Mouse (Mus musculus) E14TG2a.4 (cell line): ENCODE measurements around the gene Tead4.

Experiments used
- H3K27me3 ChIP-seq: 2 replicates; pipeline ENCODE4 v1.6.1; 2014; ENCODE audit warnings: low read length, control low read depth; ENCODE audit not compliant: insufficient read depth
- H3K36me3 ChIP-seq: 2 replicates; pipeline ENCODE4 v1.6.1; 2014; ENCODE audit warnings: low read length, control low read depth; ENCODE audit not compliant: insufficient read depth
- H3K4me1 ChIP-seq: replicated peaks from 2 replicates; pipeline ENCODE4 v1.6.1; 2014; ENCODE audit warnings: low read depth, low read length, control low read depth
- H3K4me3 ChIP-seq: replicated peaks from 2 replicates; pipeline ENCODE4 v1.5.1; 2014; ENCODE audit warnings: mild to moderate bottlenecking, low read length
- H3K9me3 ChIP-seq: 2 replicates; pipeline ENCODE4 v1.6.1; 2014; ENCODE audit warnings: low read length, control low read depth
- CTCF ChIP-seq: conservative IDR thresholded peaks from 2 replicates; pipeline ENCODE4 v1.5.1; 2014; ENCODE audit warnings: low read length
- NANOG ChIP-seq: IDR thresholded peaks from 2 replicates; pipeline ENCODE4 v1.6.1; 2014; ENCODE audit warnings: borderline replicate concordance, low read length, mixed read lengths
- POU5F1 ChIP-seq: IDR thresholded peaks from 2 replicates; pipeline ENCODE4 v1.6.1; 2014; ENCODE audit warnings: low read length, borderline replicate concordance

Tead4 gene

GRCm38 (mm10) chr6:128299292-128300133 lies 1.1 kb downstream of the Tead4 start:
- H3K4me1 ChIP-seq, result peaks cover 71% of the 10 kb centered on the region
- no peaks in the 10 kb centered on the region for H3K36me3 ChIP-seq
- H3K27me3 ChIP-seq, result peaks cover 46% of the 10 kb centered on the region
- peaks cover 5% of the 10 kb centered on the region; the same call in 1 of the 2 replicates for H3K9me3 ChIP-seq
- no peak for TF ChIP-seq NANOG
- no peak for TF ChIP-seq CTCF
- peak overlapping the region; percentile 90 for H3K4me3 ChIP-seq

DNA sequence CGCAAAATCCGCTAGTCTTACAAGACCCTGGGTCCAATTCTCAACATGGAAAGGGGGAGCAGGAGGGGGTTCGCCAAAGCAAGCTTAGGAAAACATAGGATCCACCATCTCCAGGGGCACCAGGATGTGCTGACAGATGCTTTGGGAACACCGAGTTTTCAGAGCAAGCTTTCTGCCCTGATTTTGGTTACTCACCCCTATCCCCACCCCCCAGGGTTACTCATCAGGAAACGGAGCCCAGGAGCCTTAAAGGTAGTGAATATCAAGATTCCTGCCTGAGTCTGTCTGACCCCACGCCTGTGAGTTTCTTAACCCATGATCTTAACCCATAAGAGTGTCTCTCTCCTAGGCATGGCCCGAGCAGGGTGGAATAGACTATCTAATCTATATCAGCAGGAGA lies 2.4 kb downstream of the Tead4 start:
- Histone ChIP-seq H3K4me1 (peaks cover 78% of the 10 kb centered on the region), H3K4me3 (peak overlapping the region; percentile 90), H3K36me3 (no peaks in the 10 kb centered on the region), H3K9me3 (peaks cover 5% of the 10 kb centered on the region; the same call in 1 of the 2 replicates), H3K27me3 (peaks cover 46% of the 10 kb centered on the region)
- TF ChIP-seq NANOG (no peak), POU5F1 (no peak), CTCF (no peak)

- Histone ChIP-seq H3K36me3 (peaks cover 5% of the 10 kb centered on the region; the same call in 1 of the 2 replicates), H3K4me1 (peaks cover 85% of the 10 kb centered on the region), H3K4me3 (peak overlapping the region; percentile 42), H3K27me3 (peaks cover 41% of the 10 kb centered on the region), H3K9me3 (no peaks in the 10 kb centered on the region)
- TF ChIP-seq POU5F1 (no peak), NANOG (no peak), CTCF (no peak)
These were observed 3.8 kb downstream of the Tead4 start for GRCm38 (mm10) chr6:128296750-128297393.

GRCm38 (mm10) chr6:128295876-128296749 lies 4.5 kb downstream of the Tead4 start:
- H3K4me1 ChIP-seq, result peaks cover 85% of the 10 kb centered on the region
- TF ChIP-seq POU5F1 (no peak), CTCF (no peak), NANOG (no peak)
- H3K36me3 ChIP-seq, result peaks cover 5% of the 10 kb centered on the region; the same call in 1 of the 2 replicates
- H3K4me3 ChIP-seq, result peak overlapping the region; percentile 42
- no peaks in the 10 kb centered on the region for H3K9me3 ChIP-seq
- H3K27me3 ChIP-seq, result peaks cover 33% of the 10 kb centered on the region

DNA sequence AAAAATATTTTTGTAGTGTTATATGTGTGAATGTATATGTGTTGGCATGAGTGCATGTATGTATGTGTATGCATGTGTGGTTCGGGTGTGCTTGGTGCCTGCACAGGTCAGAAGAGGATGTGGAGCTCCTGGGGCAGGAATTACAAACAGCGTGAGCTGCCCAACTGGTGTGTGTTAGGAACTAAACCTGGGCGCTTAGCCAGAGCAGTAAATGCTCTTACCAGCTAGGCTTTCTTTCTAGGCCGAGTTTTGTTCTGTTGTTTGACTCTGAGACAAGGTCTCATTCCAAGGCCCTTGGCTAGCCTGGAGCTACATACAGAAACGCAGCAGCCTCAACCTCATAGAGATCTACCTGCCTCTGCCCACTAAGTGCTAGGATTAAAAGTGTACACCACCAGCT lies 9.3 kb downstream of the Tead4 start:
- H3K9me3 ChIP-seq, result no peaks in the 10 kb centered on the region
- H3K36me3 ChIP-seq, result peaks cover 5% of the 10 kb centered on the region; the same call in 1 of the 2 replicates
- no peak overlapping the region for H3K4me3 ChIP-seq
- no peak for TF ChIP-seq POU5F1
- TF ChIP-seq NANOG, result no peak
- no peak for TF ChIP-seq CTCF
- no peaks in the 10 kb centered on the region for H3K27me3 ChIP-seq
- peaks cover 88% of the 10 kb centered on the region for H3K4me1 ChIP-seq

GRCm38 (mm10) chr6:128288681-128289080 lies 11.9 kb downstream of the Tead4 start:
- H3K4me3 ChIP-seq, result no peak overlapping the region
- H3K4me1 ChIP-seq, result peaks cover 89% of the 10 kb centered on the region
- H3K27me3 ChIP-seq, result no peaks in the 10 kb centered on the region
- TF ChIP-seq POU5F1 (no peak), NANOG (no peak), CTCF (no peak)
- H3K36me3 ChIP-seq, result peaks cover 5% of the 10 kb centered on the region; the same call in 1 of the 2 replicates
- H3K9me3 ChIP-seq, result no peaks in the 10 kb centered on the region

DNA sequence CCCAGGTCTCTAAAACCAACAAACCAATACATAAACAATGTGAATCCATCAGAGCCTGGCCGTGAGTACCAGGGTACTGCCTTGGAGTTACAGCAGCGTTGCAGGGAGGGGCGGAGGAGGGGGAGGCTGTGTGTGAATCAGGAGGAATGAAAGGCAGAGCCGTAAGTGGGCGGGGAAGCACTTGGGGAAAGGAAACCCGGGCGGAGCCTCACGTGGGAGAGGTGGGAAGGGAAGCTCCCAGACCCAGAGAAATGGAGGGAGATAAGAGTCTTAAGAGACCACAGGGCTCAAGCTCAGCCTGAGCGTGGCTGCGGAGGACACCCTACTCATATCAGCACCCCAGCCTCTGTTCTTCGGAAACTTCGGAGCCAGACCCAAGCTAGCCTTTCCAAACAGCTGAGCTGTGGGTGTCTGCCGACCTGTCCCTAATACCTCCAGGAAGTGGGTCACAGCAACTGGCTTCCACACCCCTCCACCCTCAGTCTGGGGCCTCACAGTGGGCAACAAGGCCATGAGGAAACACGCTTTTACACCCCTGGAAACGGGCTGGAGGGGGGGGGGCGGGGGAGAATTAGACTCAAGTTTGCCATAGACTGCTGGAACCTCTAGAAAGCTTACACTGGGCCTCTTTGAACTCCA lies 14.7 kb downstream of the Tead4 start:
- peaks cover 96% of the 10 kb centered on the region for H3K4me1 ChIP-seq
- H3K9me3 ChIP-seq, result no peaks in the 10 kb centered on the region
- peak overlapping the region; percentile 49 for H3K4me3 ChIP-seq
- TF ChIP-seq NANOG, result no peak
- TF ChIP-seq POU5F1, result no peak
- no peak for TF ChIP-seq CTCF
- no peaks in the 10 kb centered on the region for H3K27me3 ChIP-seq
- H3K36me3 ChIP-seq, result no peaks in the 10 kb centered on the region

- Histone ChIP-seq H3K4me1 (peaks cover 96% of the 10 kb centered on the region), H3K27me3 (no peaks in the 10 kb centered on the region), H3K9me3 (no peaks in the 10 kb centered on the region), H3K36me3 (no peaks in the 10 kb centered on the region), H3K4me3 (no peak overlapping the region)
- no peak for TF ChIP-seq CTCF
- TF ChIP-seq NANOG, result peak; percentile 41; the same call in 1 of the 2 replicates
These were observed 18.5 kb downstream of the Tead4 start for GRCm38 (mm10) chr6:128282126-128282525.
